Mouse (Mus musculus) bone marrow, adult 2 months (tissue): ENCODE data around the gene Cd207. TPM values are rescaled to one million over a fixed set of nuclear protein-coding genes. Genes with fewer than 3 reads are reported as not detected.

Experiments
- H3K27ac ChIP-seq: fragments of 200-500 bp; 2 replicates; pipeline ENCODE4 v1.5.1; 2012; ENCODE audit warnings: low read depth, mild to moderate bottlenecking, control low read depth, inconsistent platforms, low read length; ENCODE audit not compliant: control insufficient read depth, poor library complexity, insufficient read depth
- H3K4me1 ChIP-seq: fragments of 200-500 bp; 2 replicates; pipeline ENCODE4 v1.6.1; 2011; ENCODE audit warnings: low read length; ENCODE audit not compliant: control insufficient read depth, insufficient read depth
- H3K4me3 ChIP-seq: fragments of 200-500 bp; replicated peaks from 2 replicates; pipeline ENCODE3; 2011; ENCODE audit warnings: mild to moderate bottlenecking, low read depth, low read length, control low read depth; ENCODE audit not compliant: control insufficient read depth
- CTCF ChIP-seq: fragments of 200-500 bp; IDR thresholded peaks from 2 replicates; pipeline ENCODE4 v1.5.1; 2011; ENCODE audit warnings: low read length, control low read depth; ENCODE audit not compliant: control insufficient read depth, insufficient read depth
- POLR2A ChIP-seq: fragments of 200-500 bp; IDR thresholded peaks from 2 replicates; pipeline ENCODE4 v1.6.1; 2011; ENCODE audit warnings: low read depth, mild to moderate bottlenecking, control low read depth, low read length, borderline replicate concordance; ENCODE audit not compliant: control insufficient read depth
- WGBS: fragments of 180-500 bp; shearing (Covaris S2); methylation state at CpG from one replicate; pipeline ENCODE4 v1.1.7; 2018; 5-methylcytosine and 5-hydroxymethylcytosine counted together
- polyA plus RNA-seq: library from polyadenylated mRNA; stranded (reverse); fragments of >200 nt; gene quantifications from 2 replicates; pipeline ENCODE4 v1.2.4, GENCODE M21; 2011; ENCODE audit warnings: low replicate concordance; ENCODE audit not compliant: missing spikeins, insufficient read depth, insufficient read length

Cd207 gene
- polyA plus RNA-seq, 1 experiment: not detected

DNA sequence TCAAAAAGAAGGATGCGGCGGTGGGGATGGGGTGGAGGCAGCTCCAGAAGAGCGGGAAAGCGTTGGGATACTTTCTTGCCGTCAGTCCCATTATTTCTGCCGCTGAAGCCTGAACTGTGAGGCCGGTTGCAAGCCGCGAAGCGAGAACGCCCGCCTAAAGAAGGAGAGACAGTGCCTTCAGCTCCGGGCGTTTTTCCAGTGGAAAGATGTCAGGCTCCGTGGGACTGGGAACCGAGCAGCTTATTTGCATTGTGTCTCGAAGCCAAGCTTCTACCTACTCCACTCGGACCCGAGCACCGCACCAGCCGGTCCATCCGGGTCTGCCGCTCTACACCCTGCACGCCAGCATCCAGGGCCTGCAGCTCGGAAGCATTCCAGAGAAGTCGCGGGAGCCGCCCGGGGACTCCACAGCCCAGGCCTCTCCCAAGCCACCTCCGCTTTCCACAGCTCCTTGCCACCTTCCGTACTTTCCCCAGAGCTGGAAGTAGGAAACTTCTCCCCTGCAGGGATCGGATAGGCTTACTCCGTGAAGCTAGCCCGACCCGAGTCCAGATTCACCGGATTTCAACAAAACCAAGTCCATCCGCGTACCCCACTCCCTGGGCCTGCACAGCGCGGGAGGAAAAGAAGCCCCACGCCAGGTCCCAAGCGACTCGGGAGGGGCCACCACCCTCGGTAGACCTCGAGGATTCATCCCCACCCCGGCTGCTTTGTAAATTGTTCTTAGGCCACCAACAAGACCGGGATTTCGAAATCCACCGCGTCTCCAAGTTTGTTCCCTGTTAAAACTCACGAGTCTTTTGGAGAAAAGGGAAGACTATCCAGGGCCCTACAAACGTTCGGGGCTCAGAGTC lies 24.7 kb upstream of the Cd207 start:
- Histone ChIP-seq H3K4me3 (no peak overlapping the region), H3K27ac (no peak overlapping the region), H3K4me1 (no peaks in the 10 kb centered on the region)
- TF ChIP-seq CTCF: no peak
- TF ChIP-seq POLR2A: no peak
- 5% methylated on average over 53 of the region's 53 CpGs for WGBS

DNA sequence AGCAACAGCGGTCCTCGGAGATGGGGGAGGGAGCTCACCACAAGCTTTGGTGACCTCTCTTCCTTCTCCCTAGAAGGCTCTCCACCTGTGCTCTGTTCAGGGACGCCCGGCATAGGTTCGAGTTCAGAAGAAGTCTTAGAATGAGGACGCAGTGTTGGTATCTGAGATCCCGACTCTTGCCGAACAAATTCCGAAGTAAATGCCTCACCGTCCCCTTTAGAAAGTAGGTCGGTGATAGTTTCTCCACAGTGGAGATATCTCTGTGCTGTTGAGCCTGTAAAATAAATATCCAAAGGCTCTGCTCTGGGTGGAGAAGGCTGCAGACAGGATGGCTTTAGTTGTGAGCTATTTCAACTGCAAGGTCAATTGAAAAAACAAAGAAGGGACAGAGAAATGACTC lies 23.3 kb upstream of the Cd207 start:
- no peak overlapping the region for H3K27ac ChIP-seq
- TF ChIP-seq POLR2A: no peak
- no peak for TF ChIP-seq CTCF
- H3K4me3 ChIP-seq: no peak overlapping the region
- no peaks in the 10 kb centered on the region for H3K4me1 ChIP-seq
- WGBS: 4% methylated on average over 11 of the region's 11 CpGs

DNA sequence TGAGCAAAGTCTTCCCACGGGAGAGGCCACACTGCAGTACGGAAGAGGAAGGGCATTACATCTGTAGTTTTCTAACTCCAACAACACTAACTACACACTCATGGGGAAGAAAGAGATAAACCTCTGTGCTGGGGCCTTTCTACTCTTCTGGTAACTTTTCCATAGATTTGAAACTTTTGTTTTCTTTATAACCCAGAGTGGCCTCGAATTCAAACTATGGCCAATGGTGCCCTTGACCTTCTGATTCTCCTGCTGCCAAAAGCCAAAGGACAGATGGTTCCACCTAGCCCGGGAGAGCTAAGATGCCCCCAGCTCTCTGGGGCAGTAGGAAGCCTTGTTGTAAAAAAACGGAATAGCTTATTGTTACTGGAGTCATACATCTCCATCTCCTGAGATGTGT lies 22.3 kb upstream of the Cd207 start:
- H3K4me1 ChIP-seq: no peaks in the 10 kb centered on the region
- no peak overlapping the region for H3K27ac ChIP-seq
- TF ChIP-seq POLR2A (no peak), CTCF (no peak)
- H3K4me3 ChIP-seq: no peak overlapping the region
- WGBS: 7% methylated on average over 5 of the region's 5 CpGs

DNA sequence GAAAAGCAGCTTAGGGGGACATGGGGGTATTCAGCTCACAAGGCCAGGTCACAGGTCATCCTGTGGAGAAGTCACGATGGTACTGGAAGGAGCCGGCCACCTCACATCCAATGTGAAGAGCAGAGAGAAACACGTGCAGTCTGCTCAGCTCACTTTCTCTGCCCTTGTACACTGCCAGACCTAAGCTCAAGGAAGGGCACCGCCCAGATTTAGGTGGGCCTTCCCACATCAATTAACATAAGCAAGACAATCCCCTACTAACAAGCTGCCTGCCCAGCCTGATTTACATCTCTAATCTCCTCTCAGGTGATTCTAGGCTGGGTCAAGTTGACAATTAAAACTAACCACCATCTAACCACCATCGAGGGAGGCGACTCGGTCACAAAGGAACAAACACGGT lies 20.3 kb upstream of the Cd207 start:
- H3K27ac ChIP-seq: no peak overlapping the region
- no peak overlapping the region for H3K4me3 ChIP-seq
- 7% methylated on average over 8 of the region's 8 CpGs for WGBS
- no peaks in the 10 kb centered on the region for H3K4me1 ChIP-seq
- TF ChIP-seq POLR2A (no peak), CTCF (no peak)

DNA sequence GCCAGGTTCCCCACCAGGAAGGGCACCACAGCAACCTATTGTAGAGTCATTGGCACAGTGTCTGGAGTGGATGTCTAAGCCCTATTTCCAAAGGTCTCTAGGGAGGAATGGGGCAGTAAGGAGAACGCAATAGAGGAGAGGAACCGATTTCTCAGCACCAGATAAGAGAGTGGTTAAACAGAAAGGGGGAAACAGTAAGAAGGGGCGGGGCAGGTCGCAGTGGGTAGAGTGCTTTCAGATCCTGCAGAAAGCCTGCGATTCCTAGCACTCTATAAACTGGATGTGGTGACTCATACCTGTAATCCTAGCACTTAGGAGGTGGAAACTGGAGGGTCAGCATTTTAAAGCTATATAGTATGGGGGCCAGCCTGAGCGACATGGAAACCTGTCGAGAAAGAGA lies 19.0 kb upstream of the Cd207 start:
- WGBS: 2% methylated on average over 7 of the region's 7 CpGs
- H3K27ac ChIP-seq: no peak overlapping the region
- no peak overlapping the region for H3K4me3 ChIP-seq
- H3K4me1 ChIP-seq: no peaks in the 10 kb centered on the region
- TF ChIP-seq POLR2A: no peak
- no peak for TF ChIP-seq CTCF

DNA sequence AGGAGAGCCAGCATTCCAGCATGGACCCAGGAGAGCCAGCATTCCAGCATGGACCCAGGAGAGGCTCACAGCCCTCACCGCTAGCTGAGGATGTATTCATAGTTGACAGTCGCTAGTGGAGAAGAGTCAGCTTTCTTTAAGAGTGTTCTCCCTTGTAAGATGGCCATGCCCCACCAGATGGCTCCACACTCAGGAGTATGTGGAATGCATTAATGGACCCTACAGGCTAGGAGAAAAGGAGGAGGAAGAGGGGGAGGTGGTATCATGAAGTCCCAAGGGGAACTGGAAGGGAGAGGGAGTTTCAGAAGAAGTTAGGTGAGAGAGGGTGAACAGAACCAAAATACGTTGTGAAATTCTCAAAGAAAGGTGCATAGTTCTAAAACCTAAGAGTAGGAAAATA lies 18.1 kb upstream of the Cd207 start:
- no peak overlapping the region for H3K27ac ChIP-seq
- WGBS: 15% methylated on average over 3 of the region's 3 CpGs
- H3K4me3 ChIP-seq: no peak overlapping the region
- no peak for TF ChIP-seq CTCF
- TF ChIP-seq POLR2A: no peak
- H3K4me1 ChIP-seq: no peaks in the 10 kb centered on the region

DNA sequence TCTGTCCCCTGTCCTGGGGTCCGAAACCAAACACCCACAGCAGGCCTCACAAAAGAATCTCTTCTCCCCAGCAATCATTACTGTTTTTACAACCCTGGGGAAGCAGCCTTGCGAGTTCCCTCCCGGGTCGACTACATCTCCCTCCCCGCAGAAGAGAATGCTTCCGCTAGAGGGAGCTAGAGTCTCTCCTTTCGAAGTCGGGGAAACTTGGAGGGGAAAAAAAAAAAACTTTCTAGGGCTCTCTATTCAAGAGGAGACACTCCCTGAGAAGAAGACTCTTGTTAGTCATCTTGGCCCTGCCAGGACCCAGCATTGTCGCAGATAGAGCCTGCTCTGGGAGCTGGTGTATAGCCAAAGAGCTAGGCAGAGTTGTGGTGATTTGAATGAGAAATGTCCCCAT lies 16.2 kb upstream of the Cd207 start:
- no peak for TF ChIP-seq POLR2A
- peak; percentile 55 for TF ChIP-seq CTCF
- no peak overlapping the region for H3K27ac ChIP-seq
- WGBS: 2% methylated on average over 9 of the region's 9 CpGs
- no peaks in the 10 kb centered on the region for H3K4me1 ChIP-seq
- no peak overlapping the region for H3K4me3 ChIP-seq

DNA sequence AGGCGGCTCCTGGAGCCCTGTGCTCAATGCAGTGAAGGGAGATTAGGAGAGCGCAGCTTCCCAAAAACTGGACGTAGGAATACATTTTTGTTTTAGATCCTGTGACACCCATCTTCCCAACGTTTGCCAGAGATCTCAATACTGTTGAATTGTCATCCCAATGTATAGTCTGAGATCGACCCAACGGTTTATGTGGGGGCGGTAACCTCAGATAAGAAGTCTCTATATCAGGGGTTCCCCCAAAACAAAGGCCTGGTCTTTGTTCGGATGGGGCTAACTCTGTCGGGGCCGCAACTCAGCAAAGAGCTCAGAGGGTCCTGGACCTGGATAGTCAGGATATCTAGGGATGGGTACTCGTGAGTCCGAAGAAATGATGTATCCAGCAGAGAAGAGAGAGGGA lies 15.3 kb upstream of the Cd207 start:
- Histone ChIP-seq H3K4me1 (no peaks in the 10 kb centered on the region), H3K4me3 (no peak overlapping the region), H3K27ac (no peak overlapping the region)
- TF ChIP-seq CTCF (no peak), POLR2A (no peak)
- WGBS: 9% methylated on average over 12 of the region's 12 CpGs

DNA sequence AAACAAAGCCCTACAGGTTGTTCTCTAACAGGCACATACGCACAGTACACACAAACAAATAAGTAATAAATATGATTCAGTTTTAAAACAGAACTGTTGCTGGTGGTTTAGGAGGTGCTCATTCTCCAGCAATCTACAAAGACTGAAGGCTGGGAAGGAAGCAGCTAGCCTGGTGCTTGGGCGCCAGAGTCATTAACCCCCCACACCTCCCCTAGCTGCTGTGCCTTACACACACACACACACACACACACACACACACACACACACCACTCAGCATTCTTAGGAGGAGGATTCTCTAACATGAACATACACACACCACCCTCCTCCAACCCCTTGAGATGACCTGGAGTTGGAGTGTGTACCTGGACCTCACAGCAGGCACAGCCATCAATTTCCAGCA lies 13.3 kb upstream of the Cd207 start:
- 39% methylated on average over 2 of the region's 2 CpGs for WGBS
- Histone ChIP-seq H3K27ac (no peak overlapping the region), H3K4me1 (no peaks in the 10 kb centered on the region), H3K4me3 (no peak overlapping the region)
- TF ChIP-seq POLR2A (no peak), CTCF (no peak)
